Mouse (Mus musculus) CH12.LX (cell line): ENCODE measurements around the gene Olfr1366. TPM values are rescaled to one million over a fixed set of nuclear protein-coding genes. Genes with fewer than 3 reads are reported as not detected.

Experiments
- DNase-seq: peaks from one replicate; pipeline ENCODE4 v3.0.0-alpha.2; 2013; ENCODE audit errors: extremely low read depth
- H3K27ac ChIP-seq: 2 replicates; pipeline ENCODE4 v1.5.1; 2012; ENCODE audit warnings: low read depth, mild to moderate bottlenecking, control low read depth, moderate library complexity; ENCODE audit not compliant: insufficient read depth
- H3K27me3 ChIP-seq: replicated peaks from 2 replicates; pipeline ENCODE3; 2012; ENCODE audit warnings: inconsistent platforms
- H3K36me3 ChIP-seq, 2 experiments: replicated peaks in 1 of 2; 2 replicates each; pipeline versions ENCODE3 to v1.6.1; 2012; ENCODE audit warnings: inconsistent platforms in 1 of 2, low read length in 1 of 2, mild to moderate bottlenecking in 1 of 2, mixed read lengths in 1 of 2, moderate library complexity in 1 of 2; ENCODE audit not compliant: control insufficient read depth in 1 of 2, insufficient read depth in 1 of 2
- H3K4me1 ChIP-seq, 2 experiments: 2 replicates each; pipeline ENCODE4 v1.6.1; 2012; ENCODE audit warnings: inconsistent platforms in 1 of 2, moderate library complexity in 1 of 2; ENCODE audit not compliant: insufficient read depth in 2 of 2, control insufficient read depth in 1 of 2
- H3K4me2 ChIP-seq: 2 replicates; pipeline ENCODE4 v1.6.1; 2012; ENCODE audit warnings: low read depth, mild to moderate bottlenecking, control low read depth; ENCODE audit not compliant: poor library complexity, insufficient read depth, severe bottlenecking
- H3K4me3 ChIP-seq, 3 experiments: fragments of 150-350 bp in 1 of 3; sonication (generic) in 1 of 3; replicated peaks in 1 of 3; 2 replicates each; pipeline versions ENCODE3 to v1.5.1; 2011 to 2012; ENCODE audit warnings: low read depth in 2 of 3, low read length in 2 of 3, mild to moderate bottlenecking in 2 of 3, moderate library complexity in 2 of 3, control low read depth in 1 of 3, improper control_type of control experiment in 1 of 3, inconsistent platforms in 1 of 3, mixed read lengths in 1 of 3; ENCODE audit not compliant: poor library complexity in 1 of 3
- H3K79me2 ChIP-seq: replicated peaks from 2 replicates; pipeline ENCODE4 v1.6.1; 2012; ENCODE audit warnings: mild to moderate bottlenecking, moderate library complexity; ENCODE audit not compliant: control insufficient read depth, poor library complexity, insufficient read depth, severe bottlenecking; ENCODE audit errors: extremely low read depth
- H3K9ac ChIP-seq: 2 replicates; pipeline ENCODE4 v1.6.1; 2012; ENCODE audit warnings: low read depth, mild to moderate bottlenecking, control low read depth, moderate library complexity; ENCODE audit not compliant: insufficient read depth
- H3K9me3 ChIP-seq: replicated peaks from 2 replicates; pipeline ENCODE3; 2012; ENCODE audit warnings: low read length, inconsistent platforms, mixed read lengths
- BHLHE40 ChIP-seq: IDR thresholded peaks from 2 replicates; pipeline ENCODE4 v1.6.1; 2011; ENCODE audit warnings: mild to moderate bottlenecking, low read depth, low read length, improper control_type of control experiment
- CTCF ChIP-seq, 2 experiments: IDR thresholded peaks in 1 of 2; conservative IDR thresholded peaks in 1 of 2; 2 replicates each; pipeline ENCODE4 v1.5.1; 2011 to 2012; ENCODE audit warnings: low read depth in 2 of 2, low read length in 2 of 2, improper control_type of control experiment in 1 of 2, inconsistent platforms in 1 of 2, mild to moderate bottlenecking in 1 of 2, moderate library complexity in 1 of 2
- E2F4 ChIP-seq: IDR thresholded peaks from 2 replicates; pipeline ENCODE4 v1.6.1; 2011; ENCODE audit warnings: low read depth, low read length, improper control_type of control experiment; ENCODE audit not compliant: insufficient replicate concordance
- EP300 ChIP-seq: IDR thresholded peaks from 2 replicates; pipeline ENCODE4 v1.6.1; 2011; ENCODE audit warnings: low read length, improper control_type of control experiment
- ETS1 ChIP-seq: conservative IDR thresholded peaks from 2 replicates; pipeline ENCODE4 v1.6.1; 2012; ENCODE audit warnings: low read depth, mild to moderate bottlenecking, inconsistent platforms, low read length, improper control_type of control experiment, moderate library complexity
- GABPA ChIP-seq: IDR thresholded peaks from 2 replicates; pipeline ENCODE4 v1.6.1; 2012; ENCODE audit warnings: low read depth, low read length, improper control_type of control experiment, inconsistent platforms; ENCODE audit not compliant: insufficient replicate concordance
- HCFC1 ChIP-seq: IDR thresholded peaks from 2 replicates; pipeline ENCODE4 v1.6.1; 2012; ENCODE audit warnings: low read depth, mild to moderate bottlenecking, inconsistent platforms, low read length, improper control_type of control experiment
- IRF4 ChIP-seq: IDR thresholded peaks from 2 replicates; pipeline ENCODE4 v1.6.1; 2014; ENCODE audit warnings: low read depth, mild to moderate bottlenecking, inconsistent platforms, low read length, improper control_type of control experiment
- KAT2A ChIP-seq: IDR thresholded peaks from 2 replicates; pipeline ENCODE4 v1.6.1; 2012; ENCODE audit warnings: low read length, improper control_type of control experiment, inconsistent platforms; ENCODE audit not compliant: insufficient replicate concordance
- MAFK ChIP-seq: IDR thresholded peaks from 2 replicates; pipeline ENCODE4 v1.6.1; 2011; ENCODE audit warnings: low read length, improper control_type of control experiment; ENCODE audit not compliant: insufficient replicate concordance
- MAZ ChIP-seq: IDR thresholded peaks from 2 replicates; pipeline ENCODE4 v1.6.1; 2012; ENCODE audit warnings: low read depth, mild to moderate bottlenecking, inconsistent platforms, low read length, improper control_type of control experiment, moderate library complexity
- MYC ChIP-seq: IDR thresholded peaks from 2 replicates; pipeline ENCODE4 v1.6.1; 2011; ENCODE audit warnings: low read depth, mild to moderate bottlenecking, improper control_type of control experiment, low read length
- NELFE ChIP-seq: IDR thresholded peaks from 2 replicates; pipeline ENCODE4 v1.6.1; 2011; ENCODE audit warnings: low read depth, low read length, improper control_type of control experiment
- NRF1 ChIP-seq: IDR thresholded peaks from 2 replicates; pipeline ENCODE4 v1.6.1; 2014; ENCODE audit warnings: low read depth, mild to moderate bottlenecking, inconsistent platforms, low read length, improper control_type of control experiment, moderate library complexity
- POLR2A ChIP-seq: IDR thresholded peaks from 2 replicates; pipeline ENCODE4 v1.6.1; 2011; ENCODE audit warnings: low read depth, mild to moderate bottlenecking, improper control_type of control experiment, low read length
- POLR2AphosphoS2 ChIP-seq: IDR thresholded peaks from 2 replicates; pipeline ENCODE4 v1.6.1; 2011; ENCODE audit warnings: low read depth, low read length, improper control_type of control experiment
- RAD21 ChIP-seq: IDR thresholded peaks from 2 replicates; pipeline ENCODE4 v1.6.1; 2011; ENCODE audit warnings: low read depth, mild to moderate bottlenecking, low read length, improper control_type of control experiment, moderate library complexity
- RCOR1 ChIP-seq: conservative IDR thresholded peaks from 2 replicates; pipeline ENCODE4 v1.6.1; 2012; ENCODE audit warnings: low read depth, mild to moderate bottlenecking, inconsistent platforms, low read length, improper control_type of control experiment
- TBP ChIP-seq: conservative IDR thresholded peaks from 2 replicates; pipeline ENCODE4 v1.6.1; 2011; ENCODE audit warnings: low read depth, low read length, improper control_type of control experiment
- TCF12 ChIP-seq: IDR thresholded peaks from 2 replicates; pipeline ENCODE4 v1.6.1; 2014; ENCODE audit warnings: low read depth, mild to moderate bottlenecking, inconsistent platforms, low read length, improper control_type of control experiment
- USF1 ChIP-seq: IDR thresholded peaks from 2 replicates; pipeline ENCODE4 v1.6.1; 2014; ENCODE audit warnings: low read depth, mild to moderate bottlenecking, inconsistent platforms, low read length, improper control_type of control experiment
- USF2 ChIP-seq: conservative IDR thresholded peaks from 2 replicates; pipeline ENCODE4 v1.6.1; 2011; ENCODE audit warnings: low read depth, low read length, improper control_type of control experiment
- ZC3H11A ChIP-seq: IDR thresholded peaks from 2 replicates; pipeline ENCODE4 v1.6.1; 2012; ENCODE audit warnings: low read depth, mild to moderate bottlenecking, inconsistent platforms, low read length, improper control_type of control experiment
- dilution Hi-C: fragments of 300-500 bp; cut with MboI; formaldehyde crosslinking; loops from 2 replicates; pipeline ENCODE4 v1.14.3; 2020; ENCODE audit warnings: low sequenced_read_pairs; ENCODE audit not compliant: extremely low pct_unique_long_range_greater_than_20kb, extremely low pct_ligation_motif_present
- in situ Hi-C: fragments of 300-500 bp; cut with MboI; formaldehyde crosslinking; loops from 3 replicates; pipeline ENCODE4 v1.14.3; 2019; ENCODE audit warnings: low sequenced_read_pairs, low pct_ligation_motif_present, low pct_unique_long_range_greater_than_20kb, mixed read lengths
- polyA plus RNA-seq: library from polyadenylated mRNA; unstranded; fragments of >175 nt; gene quantifications from 2 replicates; pipeline ENCODE4 v1.2.1, GENCODE M21; 2012; ENCODE audit warnings: low read depth; ENCODE audit not compliant: insufficient read length
- total RNA-seq, 2 experiments: library from RNA; depleted of rRNA; stranded (reverse); fragments of 300-350 nt in 1 of 2; fragments of >200 nt in 1 of 2; gene quantifications; 2 replicates each; pipeline ENCODE4 v1.2.3; 2012 to 2014

Gene Olfr1366
- total and polyA plus RNA-seq, 3 experiments: 0.10 TPM; not detected in 2

DNA sequence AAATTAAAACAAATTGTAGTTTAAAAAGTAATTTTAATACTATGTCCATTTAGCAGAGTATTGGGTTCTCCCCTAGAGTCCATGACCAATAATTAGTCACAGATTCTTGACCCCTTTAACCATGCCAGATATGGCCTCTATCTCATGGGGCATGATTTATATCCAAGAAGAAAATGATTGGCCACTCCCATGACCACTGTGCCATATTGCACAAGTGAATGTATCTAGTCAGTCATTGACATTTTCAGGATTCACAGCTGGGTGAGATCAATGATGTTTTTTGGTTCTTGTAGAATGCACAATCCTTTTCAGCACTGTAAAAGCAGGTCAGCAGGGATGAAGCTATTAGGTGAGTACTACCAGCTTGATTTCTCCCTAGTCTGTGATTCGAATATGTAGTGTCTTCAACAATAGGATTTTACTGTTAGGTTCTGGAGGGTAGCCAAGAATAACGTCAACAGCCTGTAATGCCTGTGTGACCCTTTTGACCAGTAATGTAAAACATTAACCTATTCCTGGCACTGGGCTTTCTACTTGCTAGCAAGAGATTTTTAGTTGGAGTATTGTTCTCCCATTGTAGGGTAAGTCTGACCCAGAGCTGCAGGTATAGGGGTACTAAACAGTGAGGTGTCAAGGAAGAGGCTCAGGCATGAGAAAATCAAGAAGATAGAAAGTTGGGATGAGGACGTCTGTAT is 8.0 kb upstream of the Olfr1366 start:
- Histone ChIP-seq H3K79me2 (no peaks in the 10 kb centered on the region), H3K4me1 (peaks cover 0 to 4% of the 10 kb centered on the region in 2 experiments; a peak in 1 of 4 replicates), H3K27me3 (peaks cover under 1% of the 10 kb centered on the region), H3K27ac (no peak overlapping the region), H3K9me3 (no peaks in the 10 kb centered on the region), H3K9ac (no peak overlapping the region), H3K4me3 (no peak overlapping the region), H3K4me2 (no peak overlapping the region), H3K36me3 (no peaks in the 10 kb centered on the region)
- no peak for DNase-seq
- TF ChIP-seq BHLHE40 (no peak), POLR2A (no peak), RCOR1 (no peak), HCFC1 (no peak), MAZ (no peak), TCF12 (no peak), KAT2A (no peak), CTCF (conservative IDR thresholded peaks at IDR 0.05 in 1 of 2, IDR thresholded peaks at IDR 0.05 in 1 of 2; ENCODE audit: low read depth in 2 of 2, low read length in 2 of 2) (no peak), POLR2AphosphoS2 (no peak), USF1 (no peak), NELFE (no peak)
- dilution Hi-C loops: no loop called here
- in situ Hi-C loops: no loop called here

- DNase-seq: no peak
Observed at GRCm38 (mm10) chr13:21549487-21549886, 6.9 kb upstream of the Olfr1366 start.

GRCm38 (mm10) chr13:21530781-21531201 is 11.8 kb downstream of the Olfr1366 start, which contains the start of gene Zkscan8:
Zkscan8 (minus strand) TSS chr13:21531120.
- peak within 1 kb of the TSS; percentile 36 for H3K27ac ChIP-seq
- in situ Hi-C loops: no loop called here
- H3K27me3 ChIP-seq: no peaks in the 10 kb centered on the region
- peak within 1 kb of the TSS; percentile 82 for H3K4me2 ChIP-seq
- H3K9me3 ChIP-seq: no peaks in the 10 kb centered on the region
- dilution Hi-C loops: no loop called here
- H3K36me3 ChIP-seq: peaks cover 9 to 16% of the 10 kb centered on the region in 2 experiments
- H3K79me2 ChIP-seq: peaks cover 11% of the 10 kb centered on the region; the same call in 1 of the 2 replicates
- peak within 1 kb of the TSS; percentile 75 to 81 (median 77) for H3K4me3 ChIP-seq
- peak within 1 kb of the TSS; percentile 83 for H3K9ac ChIP-seq
- DNase-seq: peak; percentile 89
- H3K4me1 ChIP-seq: peaks cover 0 to 15% of the 10 kb centered on the region in 2 experiments; a peak in 2 of 4 replicates
- TF ChIP-seq TBP (0 out of 2 replicates have a peak, but pooled peaks have one; percentile 42), EP300 (no peak), GABPA (peak; percentile 58), E2F4 (no peak), USF2 (no peak), IRF4 (peak; percentile 40; the same call in 1 of the 2 replicates), MYC (peak; percentile 29; the same call in 1 of the 2 replicates), NRF1 (no peak; the same call in none of the 2 replicates), ETS1 (no peak), RAD21 (peak; percentile 11), ZC3H11A (no peak), MAZ (no peak), MAFK (no peak), CTCF (conservative IDR thresholded peaks at IDR 0.05 in 1 of 2, IDR thresholded peaks at IDR 0.05 in 1 of 2; ENCODE audit: low read depth in 2 of 2, low read length in 2 of 2) (peak in 1 of 2 experiments; percentile 26; a peak in 1 of 4 replicates), NELFE (peak; percentile 85), BHLHE40 (0 out of 2 replicates have a peak, but pooled peaks have one; percentile 18)

More at GRCm38 (mm10) chr13:21549487-21549886, 6.9 kb upstream of the Olfr1366 start:
- in situ Hi-C loops: no loop called here
- H3K79me2 ChIP-seq: no peaks in the 10 kb centered on the region
- no peak overlapping the region for H3K27ac ChIP-seq
- H3K4me1 ChIP-seq: peaks cover 0 to 4% of the 10 kb centered on the region in 2 experiments; a peak in 1 of 4 replicates
- H3K9ac ChIP-seq: no peak overlapping the region
- TF ChIP-seq MAFK (no peak), RAD21 (no peak), IRF4 (no peak), MAZ (no peak)
- TF ChIP-seq, all 38 proteins: peak for 0
- H3K4me3 ChIP-seq: no peak overlapping the region
- H3K4me2 ChIP-seq: no peak overlapping the region
- H3K27me3 ChIP-seq: no peaks in the 10 kb centered on the region
- H3K36me3 ChIP-seq: no peaks in the 10 kb centered on the region
- H3K9me3 ChIP-seq: no peaks in the 10 kb centered on the region
- dilution Hi-C loops: no loop called here
